In the genomic region with DNA sequence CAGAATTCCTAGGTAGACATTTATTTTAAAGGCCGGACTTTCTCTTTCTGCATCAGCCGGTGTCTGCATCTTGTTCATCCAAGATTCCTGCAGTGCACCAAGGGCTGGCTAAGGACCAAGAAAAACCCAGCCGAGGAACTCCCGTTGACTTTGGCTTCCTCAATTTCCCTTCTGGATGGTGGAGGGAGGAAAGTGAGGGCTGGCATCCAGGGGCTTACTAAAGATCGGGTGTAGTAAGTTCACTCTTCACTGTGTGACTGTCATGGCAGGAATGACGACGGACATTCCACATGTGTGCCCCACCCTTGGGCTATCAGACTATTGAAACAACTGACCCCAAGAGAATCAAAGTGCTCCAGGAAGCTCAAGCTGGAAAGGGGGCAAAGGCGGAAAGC, we compare ENCODE assay signal across 10 mouse cellular contexts. TPM values are rescaled to one million over a fixed set of nuclear protein-coding genes. Genes with fewer than 3 reads are reported as not detected.
DNase-seq lines count a peak whose midpoint lies in the region; ATAC-seq and TF ChIP-seq lines count a peak whose summit lies in the region.
"Had no signal": no experiment of that assay in that cellular context is flagged by ENCODE, and none has a peak within 500 bp of the region (broad histone marks: within the 10 kb centered on the region; RNA-seq: fewer than 3 reads in every experiment).

No protein-coding gene starts in this region.

- peaks cover 1% of the 10 kb centered on the region; the same call in 1 of the 2 replicates for H3K36me3 ChIP-seq in ES-E14 (ENCODE audit: control insufficient read depth, insufficient read depth, low read length, poor library complexity, severe bottlenecking)
- H3K36me3 ChIP-seq in heart, embryonic 13.5 days, result peaks cover 52% of the 10 kb centered on the region
- 0 out of 2 replicates have a peak, but pooled peaks cover under 1% of the 10 kb centered on the region for H3K36me3 ChIP-seq in forebrain, embryonic 12.5 days (replicated peaks)
- no peaks in the 10 kb centered on the region for H3K36me3 ChIP-seq in forebrain, embryonic 13.5 days (ENCODE audit: poor library complexity, severe bottlenecking)

- peak; percentile 75 for DNase-seq in 3T3-L1 (ENCODE audit: low read depth, low spot score)
- DNase-seq in ES-E14 (ENCODE audit: low read depth, low spot score), result no peak
- DNase-seq in kidney, postnatal 25 days, result peak; percentile 63
- DNase-seq in c-Kit-positive CD71-positive TER-119-positive erythroid progenitor cells, embryonic 14.5 days (ENCODE audit: low spot score), result no peak

- H3K4me1 ChIP-seq in ES-E14 (ENCODE audit: control insufficient read depth in 2 of 2, insufficient read depth in 2 of 2, low read length in 2 of 2, poor library complexity in 1 of 2), result peaks cover 9 to 20% of the 10 kb centered on the region in 2 experiments; a peak in 3 of 4 replicates
- H3K4me1 ChIP-seq in heart, embryonic 13.5 days, result peaks cover 92% of the 10 kb centered on the region
- H3K4me1 ChIP-seq in forebrain, embryonic 12.5 days, result peaks cover 44% of the 10 kb centered on the region
- H3K4me1 ChIP-seq in forebrain, embryonic 13.5 days, result peaks cover 41% of the 10 kb centered on the region

- H3K9me3 ChIP-seq in ES-E14 (ENCODE audit: control insufficient read depth, insufficient read depth, low read depth, low read length), result no peaks in the 10 kb centered on the region
- H3K9me3 ChIP-seq in heart, embryonic 13.5 days, result no peaks in the 10 kb centered on the region
- H3K9me3 ChIP-seq in forebrain, embryonic 12.5 days, result no peaks in the 10 kb centered on the region
- no peaks in the 10 kb centered on the region for H3K9me3 ChIP-seq in forebrain, embryonic 13.5 days (replicated peaks)
- H3K9me3 ChIP-seq: hindbrain, embryonic 10.5 days; neural tube, embryonic 12.5 days had no signal

- H3K9ac ChIP-seq in ES-E14 (ENCODE audit: insufficient read depth, low read depth, low read length, poor library complexity, severe bottlenecking), result peak overlapping the region; percentile 43; the same call in 1 of the 2 replicates
- peak overlapping the region; percentile 56; the same call in 1 of the 2 replicates for H3K9ac ChIP-seq in heart, embryonic 13.5 days
- H3K9ac ChIP-seq in forebrain, embryonic 12.5 days, result no peak overlapping the region
- H3K9ac ChIP-seq in forebrain, embryonic 13.5 days, result no peak overlapping the region
- H3K9ac ChIP-seq: neural tube, embryonic 12.5 days had no signal

- peak overlapping the region; percentile 54 for H3K27ac ChIP-seq in ES-E14 (ENCODE audit: insufficient read depth, low read depth, low read length, poor library complexity, severe bottlenecking)
- peak overlapping the region; percentile 96 for H3K27ac ChIP-seq in heart, embryonic 13.5 days (replicated peaks)
- no peak overlapping the region for H3K27ac ChIP-seq in forebrain, embryonic 12.5 days
- H3K27ac ChIP-seq in forebrain, embryonic 13.5 days, result no peak overlapping the region
- H3K27ac ChIP-seq: neural tube, embryonic 12.5 days had no signal

- ATAC-seq in heart, embryonic 13.5 days (ENCODE audit: extremely low read depth, insufficient number of reproducible peaks, low FRiP score, low TSS enrichment), result no peak
- no peak for ATAC-seq in forebrain, embryonic 12.5 days (ENCODE audit: low FRiP score)
- ATAC-seq in forebrain, embryonic 13.5 days, result no peak

- no peaks in the 10 kb centered on the region for H3K27me3 ChIP-seq in heart, embryonic 13.5 days (replicated peaks)
- no peaks in the 10 kb centered on the region for H3K27me3 ChIP-seq in forebrain, embryonic 12.5 days
- no peaks in the 10 kb centered on the region for H3K27me3 ChIP-seq in forebrain, embryonic 13.5 days
- H3K27me3 ChIP-seq: neural tube, embryonic 12.5 days had no signal

- H3K4me3 ChIP-seq in ES-E14 (ENCODE audit: insufficient read depth in 1 of 2, low read depth in 1 of 2, low read length in 2 of 2, poor library complexity in 1 of 2, severe bottlenecking in 1 of 2), result 0 out of 4 replicates have a peak overlapping the region, but pooled peaks of 1 of the 2 experiments have one; percentile 14
- H3K4me3 ChIP-seq in heart, embryonic 13.5 days, result no peak overlapping the region
- no peak overlapping the region for H3K4me3 ChIP-seq in forebrain, embryonic 12.5 days (replicated peaks)
- no peak overlapping the region for H3K4me3 ChIP-seq in forebrain, embryonic 13.5 days
- H3K4me3 ChIP-seq: erythroblast, embryonic 14.5 days; hindbrain, embryonic 10.5 days; neural tube, embryonic 12.5 days had no signal

- in situ Hi-C loops in ES-E14 (cut with MboI; ENCODE audit: low sequenced_read_pairs in 2 of 2, unreplicated experiment in 2 of 2), result no loop called here

- 34% methylated on average over 8 of the region's 8 CpGs for WGBS in heart, embryonic 13.5 days
- 87% methylated on average over 8 of the region's 8 CpGs for WGBS in forebrain, embryonic 12.5 days
- WGBS in forebrain, embryonic 13.5 days, result 90% methylated on average over 8 of the region's 8 CpGs

- H3K4me2 ChIP-seq in heart, embryonic 13.5 days, result peak overlapping the region; percentile 46
- no peak overlapping the region for H3K4me2 ChIP-seq in forebrain, embryonic 12.5 days
- H3K4me2 ChIP-seq in forebrain, embryonic 13.5 days, result no peak overlapping the region
- H3K4me2 ChIP-seq: neural tube, embryonic 12.5 days had no signal

TF ChIP-seq in ES-E14, 5 proteins besides CTCF, POLR2A, EP300 and RAD21:
- TF ChIP-seq MAFK (IDR thresholded peaks at IDR 0.05; ENCODE audit: insufficient read depth, low read depth, low read length), result no peak
TF ChIP-seq in ES-E14: peak in this region for 0.

RNA-seq across cellular contexts. Expression of gene Fstl1, which starts 14.1 kb away (rescaled TPM):
- total RNA-seq in ES-E14 (2012; rRNA removed), result 80.6 and 87.6 TPM in 2 replicates
- 429 and 466 TPM in 2 replicates for polyA plus RNA-seq in heart, embryonic 13.5 days (2015; fragmentation: Nextera tagmentation; extraction: Ambion mirVana)
- polyA plus RNA-seq in forebrain, embryonic 12.5 days (2016; fragmentation: Nextera tagmentation; extraction: Ambion mirVana), result 146 and 173 TPM in 2 replicates
- 81.8 and 82.7 TPM in 2 replicates for polyA plus RNA-seq in forebrain, embryonic 13.5 days (2015; fragmentation: Nextera tagmentation; extraction: Ambion mirVana)

Comparison
In these comparisons a context has a peak if more than half of its experiments do, and no peak if none do; other contexts are left out.
1. DNase-seq: peak in 3T3-L1 (single experiment) and kidney, postnatal 25 days (2 of 2); none in ES-E14 (single experiment) and c-Kit-positive CD71-positive TER-119-positive erythroid progenitor cells, embryonic 14.5 days (single experiment).
2. H3K27ac ChIP-seq: peak in ES-E14 (single experiment) and heart, embryonic 13.5 days (single experiment); none in forebrain, embryonic 12.5 days (single experiment) and forebrain, embryonic 13.5 days (single experiment).
3. H3K9ac ChIP-seq: peak in ES-E14 (single experiment) and heart, embryonic 13.5 days (single experiment); none in forebrain, embryonic 12.5 days (single experiment) and forebrain, embryonic 13.5 days (single experiment).